Mouse (Mus musculus) layer of hippocampus, postnatal 25 days (tissue): Measurements from ENCODE around the gene H2-DMa. TPM values are rescaled to one million over a fixed set of nuclear protein-coding genes. Genes with fewer than 3 reads are reported as not detected.
"Not testable (repeated sequence)": the region's sequence is repeated elsewhere in the genome, so short reads cannot be mapped to it uniquely, and the experiment has no call there.

Experiments used
- DNase-seq, 2 experiments: peaks; one replicate each; pipeline ENCODE4 v3.0.0; 2022; ENCODE audit warnings: mixed read lengths in 2 of 2, low spot score in 1 of 2; ENCODE audit errors: extremely low spot score in 1 of 2
- total RNA-seq, 2 experiments: library from RNA; stranded (reverse); gene quantifications; 2 replicates each; pipeline ENCODE4 v1.2.3; 2021

H2-DMa gene
- total RNA-seq, 2 experiments from 2014 or later: 32.3 to 35.1 TPM

- DNase-seq: no peak
These were observed 24.1 kb downstream of the H2-DMa start for GRCm38 (mm10) chr17:34143461-34143860.

- DNase-seq: not testable (repeated sequence)
These were observed 24.9 kb downstream of the H2-DMa start for GRCm38 (mm10) chr17:34144221-34144620.

- no peak for DNase-seq
These were observed 25.6 kb downstream of the H2-DMa start for GRCm38 (mm10) chr17:34144960-34145371.

- no peak for DNase-seq
These were observed 33.6 kb downstream of the H2-DMa start, which contains the start of gene H2-DMb1 for GRCm38 (mm10) chr17:34152923-34153322. H2-DMb1 (plus strand) TSS chr17:34153072.

GRCm38 (mm10) chr17:34155534-34155933 is 36.2 kb downstream of the H2-DMa start:
- DNase-seq: no peak

GRCm38 (mm10) chr17:34164202-34164895 is 45.0 kb downstream of the H2-DMa start:
- DNase-seq: peak in 1 of 2 experiments; percentile 29

- no peak for DNase-seq
These were observed 45.8 kb downstream of the H2-DMa start for GRCm38 (mm10) chr17:34165033-34165730.

- no peak for DNase-seq
These were observed 49.9 kb downstream of the H2-DMa start for GRCm38 (mm10) chr17:34169279-34169678.

- DNase-seq: no peak
These were observed 51.1 kb downstream of the H2-DMa start for GRCm38 (mm10) chr17:34170487-34170876.

- peak; percentile 69 to 96 for DNase-seq
These were observed 51.6 kb downstream of the H2-DMa start for GRCm38 (mm10) chr17:34170877-34171498.

GRCm38 (mm10) chr17:34172528-34172927 is 53.2 kb downstream of the H2-DMa start:
- no peak for DNase-seq

GRCm38 (mm10) chr17:34174075-34174474 is 54.7 kb downstream of the H2-DMa start:
- DNase-seq: no peak

- DNase-seq: no peak
These were observed 57.8 kb downstream of the H2-DMa start for GRCm38 (mm10) chr17:34177179-34177578.

- DNase-seq: no peak
These were observed 59.7 kb downstream of the H2-DMa start for GRCm38 (mm10) chr17:34179019-34179418.

GRCm38 (mm10) chr17:34179913-34180859 is 60.8 kb downstream of the H2-DMa start:
- DNase-seq: no peak

GRCm38 (mm10) chr17:34183564-34184219 is 64.4 kb downstream of the H2-DMa start:
- DNase-seq: no peak

GRCm38 (mm10) chr17:34185526-34185925 is 66.2 kb downstream of the H2-DMa start:
- DNase-seq: no peak

GRCm38 (mm10) chr17:34186885-34187260 is 67.5 kb downstream of the H2-DMa start:
- DNase-seq: no peak

GRCm38 (mm10) chr17:34187261-34187916 is 68.0 kb downstream of the H2-DMa start, which contains the start of the genes Tap1 and Psmb9:
Tap1 (plus strand) TSS chr17:34187553.
Psmb9 (minus strand) TSS chr17:34187764.
- peak; percentile 96 to 98 for DNase-seq
